In the genomic region with DNA sequence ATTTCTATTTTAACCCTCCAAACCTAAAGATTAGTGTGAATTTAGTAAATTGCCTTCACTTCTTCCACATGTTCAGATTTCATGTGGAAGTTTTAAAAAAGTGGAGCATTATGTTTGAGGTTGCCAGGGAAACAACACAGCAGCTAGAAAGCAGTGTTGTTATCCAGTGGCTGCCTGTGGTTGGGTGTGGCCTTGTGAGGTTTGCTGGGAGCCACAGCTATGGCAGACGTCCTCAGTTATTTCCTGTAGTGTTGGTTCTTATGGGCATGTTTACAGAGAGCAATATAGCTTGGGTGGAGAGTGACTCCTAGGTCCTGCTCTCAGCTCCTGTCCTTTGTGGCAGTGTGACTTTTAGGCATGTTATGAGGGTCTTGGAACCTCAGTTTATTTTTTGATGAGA, we compare ENCODE assay signal across 25 mouse cellular contexts.
DNase-seq lines count a peak whose midpoint lies in the region; ATAC-seq and TF ChIP-seq lines count a peak whose summit lies in the region.
"Had no signal": no experiment of that assay in that cellular context is flagged by ENCODE, and none has a peak within 500 bp of the region (broad histone marks: within the 10 kb centered on the region; RNA-seq: fewer than 3 reads in every experiment).

No protein-coding gene starts in this region.

- H3K4me2 ChIP-seq in embryonic facial prominence, embryonic 15.5 days (replicated peaks) = no peak overlapping the region
- no peak overlapping the region for H3K4me2 ChIP-seq in liver, embryonic 14.5 days (ENCODE audit: low read depth)
- H3K4me2 ChIP-seq: embryonic facial prominence, embryonic 13.5 days; heart, embryonic 12.5 days; hindbrain, embryonic 12.5 days; lung, embryonic 15.5 days had no signal

- no peaks in the 10 kb centered on the region for H3K9me3 ChIP-seq in embryonic facial prominence, embryonic 15.5 days (replicated peaks)
- H3K9me3 ChIP-seq in liver, embryonic 14.5 days (ENCODE audit: control insufficient read depth, low read length) = no peaks in the 10 kb centered on the region
- H3K9me3 ChIP-seq: embryonic facial prominence, embryonic 13.5 days; hindbrain, embryonic 12.5 days; limb, embryonic 10.5 days; lung, embryonic 15.5 days; megakaryocyte, embryonic 14.5 days had no signal

- TF ChIP-seq EP300 in liver, embryonic 14.5 days (IDR thresholded peaks at IDR 0.05; ENCODE audit: low read depth) = no peak

- H3K4me3 ChIP-seq in embryonic facial prominence, embryonic 15.5 days (replicated peaks) = no peak overlapping the region
- no peak overlapping the region for H3K4me3 ChIP-seq in liver, embryonic 14.5 days (ENCODE audit: insufficient read depth in 1 of 2, low read depth in 2 of 2, low read length in 2 of 2)
- H3K4me3 ChIP-seq: embryonic facial prominence, embryonic 13.5 days; heart, embryonic 12.5 days; hindbrain, embryonic 12.5 days; layer of hippocampus, adult 2 months; limb, embryonic 10.5 days; lung, embryonic 15.5 days; megakaryocyte, embryonic 14.5 days had no signal

- 16% methylated on average over 1 of the region's 1 CpGs for WGBS in embryonic facial prominence, embryonic 15.5 days
- 0% methylated on average over 1 of the region's 1 CpGs for WGBS in liver, embryonic 14.5 days (ENCODE audit: insufficient replicate concordance)

- H3K36me3 ChIP-seq in embryonic facial prominence, embryonic 15.5 days = peaks cover 17% of the 10 kb centered on the region; the same call in 1 of the 2 replicates
- H3K36me3 ChIP-seq in liver, embryonic 14.5 days (replicated peaks; ENCODE audit: control insufficient read depth, insufficient read depth, low read depth) = no peaks in the 10 kb centered on the region

- ATAC-seq in CD4-positive, CD25-positive, alpha-beta regulatory T cell, adult 4 months = no peak
- 0 out of 2 replicates have a peak, but pooled peaks have one; percentile 47 for ATAC-seq in embryonic facial prominence, embryonic 15.5 days (ENCODE audit: insufficient number of reproducible peaks, low FRiP score, low TSS enrichment, low read depth)
- no peak for ATAC-seq in liver, embryonic 14.5 days (ENCODE audit: insufficient read depth)

- H3K4me1 ChIP-seq in embryonic facial prominence, embryonic 15.5 days = no peaks in the 10 kb centered on the region
- peaks cover 0 to 9% of the 10 kb centered on the region in 2 experiments; a peak in 3 of 4 replicates for H3K4me1 ChIP-seq in liver, embryonic 14.5 days (replicated peaks; ENCODE audit: control insufficient read depth in 2 of 2, insufficient read depth in 2 of 2, low read length in 1 of 2)
- H3K4me1 ChIP-seq: embryonic facial prominence, embryonic 13.5 days; heart, embryonic 12.5 days; hindbrain, embryonic 12.5 days; limb, embryonic 10.5 days; lung, embryonic 15.5 days had no signal

- TF ChIP-seq CTCF in liver, embryonic 14.5 days (IDR thresholded peaks at IDR 0.05; ENCODE audit: low read depth) = no peak

- no peak overlapping the region for H3K9ac ChIP-seq in embryonic facial prominence, embryonic 15.5 days
- no peak overlapping the region for H3K9ac ChIP-seq in liver, embryonic 14.5 days (replicated peaks)
- H3K9ac ChIP-seq: embryonic facial prominence, embryonic 13.5 days; heart, embryonic 12.5 days; hindbrain, embryonic 12.5 days; lung, embryonic 15.5 days had no signal

- H3K27ac ChIP-seq in embryonic facial prominence, embryonic 15.5 days (replicated peaks) = no peak overlapping the region
- no peak overlapping the region for H3K27ac ChIP-seq in liver, embryonic 14.5 days
- H3K27ac ChIP-seq: embryonic facial prominence, embryonic 13.5 days; hindbrain, embryonic 12.5 days; layer of hippocampus, adult 2 months; limb, embryonic 10.5 days; lung, embryonic 15.5 days had no signal

- peak; percentile 23 for DNase-seq in CD4-positive, CD25-positive, alpha-beta regulatory T cell, adult 2 months (ENCODE audit: low read depth, low spot score)
- peak; percentile 72 for DNase-seq in CD4-positive helper T cell, adult 2 months (ENCODE audit: low read depth, low spot score)
- DNase-seq in liver, embryonic 14.5 days (ENCODE audit: low read depth in 3 of 3, low spot score in 3 of 3) = peak in 2 of 3 experiments; percentile 9 to 24
- DNase-seq in cerebellum, adult 18-20 months = no peak
- no peak for DNase-seq in kidney, adult 8-10 months
- DNase-seq in frontal cortex, postnatal 14 days (ENCODE audit: low spot score in 2 of 2) = no peak
- DNase-seq: adrenal gland, postnatal 25 days; cerebellum, adult 9-11 months; heart, postnatal 10 days; kidney, adult 2 months; kidney, postnatal 14 days; lung, postnatal 36 days; midbrain, embryonic 14.5 days; right cerebral cortex, adult 18-20 months; right cerebral cortex, postnatal 4 days; thymus, postnatal 25 days had no signal

- H3K27me3 ChIP-seq in embryonic facial prominence, embryonic 15.5 days = no peaks in the 10 kb centered on the region
- no peaks in the 10 kb centered on the region for H3K27me3 ChIP-seq in liver, embryonic 14.5 days (ENCODE audit: control insufficient read depth, insufficient read depth, low read length)
- H3K27me3 ChIP-seq: embryonic facial prominence, embryonic 13.5 days; heart, embryonic 12.5 days; hindbrain, embryonic 12.5 days; lung, embryonic 15.5 days; megakaryocyte, embryonic 14.5 days had no signal

Comparison
In these comparisons a context has a peak if more than half of its experiments do, and no peak if none do; other contexts are left out.
1. DNase-seq: peak in CD4-positive, CD25-positive, alpha-beta regulatory T cell, adult 2 months (single experiment), CD4-positive helper T cell, adult 2 months (single experiment) and liver, embryonic 14.5 days (2 of 3); none in cerebellum, adult 18-20 months (0 of 2), kidney, adult 8-10 months (0 of 2) and frontal cortex, postnatal 14 days (0 of 2).